Mouse (Mus musculus) bone marrow macrophage, adult 2 months (primary cell): ENCODE data around the gene Prodh2.

ENCODE experiments used
- CTCF ChIP-seq: IDR thresholded peaks from 2 replicates; pipeline ENCODE4 v1.5.1; 2012; ENCODE audit warnings: low read depth, mild to moderate bottlenecking, low read length, moderate library complexity
- POLR2A ChIP-seq: IDR thresholded peaks from 2 replicates; pipeline ENCODE4 v1.6.1; 2012; ENCODE audit warnings: mild to moderate bottlenecking, low read depth, low read length, borderline replicate concordance

DNA sequence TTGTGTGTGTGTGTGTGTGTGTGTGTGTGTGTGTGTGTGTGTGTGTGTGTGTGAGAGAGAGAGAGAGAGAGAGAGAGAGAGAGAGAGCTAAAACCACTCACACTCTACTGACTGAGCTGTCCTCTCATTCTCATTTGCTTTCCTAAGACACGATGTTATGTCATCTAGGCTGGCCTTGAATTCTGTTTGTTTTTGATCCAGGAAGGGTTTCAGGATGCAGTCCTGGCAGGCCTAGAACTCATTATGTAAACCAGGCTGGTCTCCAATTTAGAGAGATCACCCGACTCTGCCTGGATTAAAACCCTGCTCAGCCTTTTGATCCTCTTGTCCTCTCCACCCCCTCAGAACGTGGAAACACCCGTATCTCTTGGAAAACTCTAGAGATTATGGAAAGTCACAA is 29.4 kb upstream of the Prodh2 start:
- TF ChIP-seq POLR2A (no peak), CTCF (no peak)
